Mouse (Mus musculus) embryo, embryonic 10 days (tissue): Measurements from ENCODE around the gene Itga5.
"Not testable (repeated sequence)": the region's sequence is repeated elsewhere in the genome, so short reads cannot be mapped to it uniquely, and the experiment has no call there.

Experiments used
- DNase-seq: peaks from one replicate; pipeline ENCODE4 v3.0.0-alpha.2; 2015; ENCODE audit warnings: low spot score

Itga5 gene

GRCm38 (mm10) chr15:103366376-103367149, at the start of gene Itga5:
Itga5 (minus strand) TSS chr15:103366763.
- peak; percentile 67 for DNase-seq

DNA sequence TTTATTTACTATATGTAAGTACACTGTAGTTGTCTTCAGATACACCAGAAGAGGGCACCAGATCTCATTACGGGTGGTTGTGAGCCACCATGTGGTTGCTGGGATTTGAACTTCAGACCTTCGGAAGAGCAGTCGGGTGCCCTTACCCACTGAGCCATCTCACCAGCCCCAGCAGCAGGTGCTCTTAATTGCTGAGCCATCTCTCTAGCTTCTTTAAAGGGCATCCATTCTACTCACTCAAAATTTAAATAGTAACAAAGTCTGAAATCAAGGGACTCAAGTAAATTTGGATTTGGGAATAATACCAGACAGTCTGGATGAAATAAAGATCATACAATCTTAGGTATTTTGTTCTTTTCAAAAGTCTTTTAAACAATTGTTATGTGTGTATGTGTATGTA, 39.0 kb upstream of the Itga5 start:
- DNase-seq: not testable (repeated sequence)

- no peak for DNase-seq
Observed at GRCm38 (mm10) chr15:103401361-103401760, 34.8 kb upstream of the Itga5 start.

- no peak for DNase-seq
Observed at GRCm38 (mm10) chr15:103393577-103393976, 27.0 kb upstream of the Itga5 start.

GRCm38 (mm10) chr15:103388556-103389145, 22.1 kb upstream of the Itga5 start:
- peak; percentile 62 for DNase-seq

- no peak for DNase-seq
Observed at GRCm38 (mm10) chr15:103383771-103384488, 17.4 kb upstream of the Itga5 start.

DNA sequence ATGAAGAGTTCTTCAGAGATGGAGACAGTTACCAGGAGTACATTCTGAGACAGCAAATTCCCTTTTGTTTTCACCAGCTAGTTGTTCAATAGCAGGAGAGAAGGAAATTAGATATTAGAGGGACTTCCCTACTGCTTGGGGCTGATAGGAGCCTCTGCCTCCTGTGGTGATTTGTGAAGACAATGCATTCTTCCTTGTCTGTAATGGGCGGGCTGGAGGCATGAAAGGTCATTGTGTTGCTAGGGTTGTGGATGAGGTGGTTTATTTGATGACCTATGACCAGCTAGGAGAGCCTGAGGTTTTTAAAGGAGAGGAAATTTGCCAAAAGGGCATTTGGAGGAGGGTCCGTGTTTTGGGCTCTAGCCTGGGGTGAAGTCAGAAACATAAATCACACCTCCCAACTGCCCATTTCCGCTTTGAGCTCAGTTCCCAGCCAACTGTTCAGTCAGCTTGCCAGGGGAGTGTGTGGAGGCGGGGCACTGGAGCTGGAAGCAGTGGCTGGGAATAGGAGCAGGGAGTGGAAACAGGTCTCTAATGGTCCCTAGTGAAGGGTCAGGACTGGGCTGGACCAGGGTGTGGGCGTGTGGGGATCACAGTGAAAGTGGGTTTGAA, 16.3 kb upstream of the Itga5 start:
- DNase-seq: peak; percentile 61

GRCm38 (mm10) chr15:103382075-103382474, 15.5 kb upstream of the Itga5 start:
- no peak for DNase-seq

DNA sequence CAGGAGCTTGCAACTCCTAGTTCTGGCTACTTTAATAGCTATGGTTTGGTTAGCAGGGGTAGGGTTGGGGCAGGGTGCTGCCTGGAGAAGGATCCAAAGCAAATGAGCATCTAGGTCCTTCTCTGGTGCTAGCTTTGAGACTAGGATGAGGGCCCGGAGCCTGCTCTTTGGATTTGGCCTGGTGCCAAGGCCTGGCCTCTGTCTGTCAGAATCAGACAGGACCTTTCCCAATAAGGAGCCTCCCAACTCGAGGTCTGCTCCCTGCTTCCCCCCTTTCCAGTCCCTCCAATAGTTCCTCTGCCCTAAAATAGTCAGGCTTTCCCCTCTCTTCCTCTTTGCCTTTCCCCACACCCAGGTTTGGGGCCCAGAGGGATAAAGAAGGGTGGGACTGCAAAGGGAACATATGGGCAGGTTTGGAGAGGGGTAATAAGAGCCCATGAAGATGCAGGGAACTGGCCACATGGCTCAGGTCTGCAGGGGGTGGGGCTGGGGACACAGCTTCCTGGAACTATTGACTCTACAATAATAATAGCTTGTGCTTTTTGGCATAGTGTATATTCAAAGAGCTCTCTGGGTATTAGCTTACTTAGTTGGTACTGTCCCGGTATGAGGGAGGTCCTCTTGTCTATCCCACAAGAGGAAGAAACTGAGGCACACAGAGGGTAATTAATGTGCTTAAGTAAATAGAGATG, 12.2 kb upstream of the Itga5 start:
- no peak for DNase-seq

DNA sequence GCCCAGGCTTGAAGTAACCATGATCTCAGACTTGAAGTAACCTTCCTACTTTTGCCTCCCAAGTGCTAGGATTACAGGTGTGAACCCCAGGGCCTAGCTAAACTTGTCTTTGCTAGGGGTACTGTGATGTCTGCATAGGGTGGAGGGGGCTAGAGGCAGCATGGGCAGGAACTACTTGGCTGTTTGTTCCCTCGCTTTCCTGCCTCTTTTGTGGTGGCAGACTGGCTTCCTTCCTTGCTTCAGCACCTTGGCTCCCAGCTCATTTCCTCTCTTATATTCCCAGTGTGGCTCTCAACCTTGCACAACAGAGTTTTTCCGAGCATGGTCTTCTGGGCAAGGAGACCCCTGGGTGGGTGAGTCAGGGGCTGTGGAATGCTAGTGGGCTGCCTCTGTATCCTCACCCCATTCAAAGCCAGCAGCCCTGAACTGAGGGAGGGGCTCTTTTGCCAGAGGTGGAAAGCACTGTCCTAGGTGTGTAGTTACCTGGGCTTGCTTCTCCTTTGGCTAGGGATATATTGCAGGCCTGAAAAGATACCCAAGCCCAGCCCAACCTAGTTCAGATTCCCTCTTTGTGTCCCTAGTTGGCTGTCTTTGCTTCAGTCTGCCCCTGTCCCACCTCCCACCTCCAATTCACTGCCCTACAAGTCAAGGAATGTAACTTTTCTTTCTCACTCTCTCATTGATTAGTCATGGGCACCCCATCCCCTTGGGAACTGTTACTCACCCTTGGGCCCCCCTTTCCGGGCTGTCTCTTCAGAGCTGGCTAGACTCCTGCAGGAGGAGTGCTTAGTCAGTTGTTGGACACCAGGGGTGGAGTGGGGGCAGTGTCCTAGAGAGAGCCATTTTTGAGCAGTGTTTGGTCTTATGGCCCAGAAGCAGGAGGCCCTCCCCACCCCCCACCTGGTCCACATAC, 11.4 kb upstream of the Itga5 start:
- DNase-seq: no peak

DNA sequence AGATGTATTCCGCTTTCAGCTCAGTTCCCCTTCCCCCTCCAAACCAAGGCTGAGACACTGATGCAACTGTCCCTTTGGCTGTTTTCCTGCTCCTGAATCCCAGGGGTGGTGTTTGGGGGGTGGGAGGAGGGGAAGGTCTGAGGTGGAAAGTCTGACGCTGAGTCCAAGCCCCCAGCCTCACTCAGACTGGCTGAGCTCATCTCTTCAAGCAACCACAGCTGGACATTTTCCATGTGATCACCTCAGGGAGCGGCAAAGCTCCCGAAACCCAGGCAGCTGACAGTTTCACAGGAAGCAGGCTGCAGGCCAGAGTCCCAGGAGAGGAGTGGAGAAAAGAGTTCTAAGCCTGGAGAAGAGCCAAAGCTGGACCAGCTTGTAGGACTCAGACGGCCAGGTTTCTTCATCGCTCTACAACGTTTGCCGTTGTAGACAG, 10.3 kb upstream of the Itga5 start:
- DNase-seq: no peak

- no peak for DNase-seq
Observed at GRCm38 (mm10) chr15:103375112-103375800, 8.7 kb upstream of the Itga5 start.

GRCm38 (mm10) chr15:103372461-103372860, 5.9 kb upstream of the Itga5 start:
- DNase-seq: no peak

DNA sequence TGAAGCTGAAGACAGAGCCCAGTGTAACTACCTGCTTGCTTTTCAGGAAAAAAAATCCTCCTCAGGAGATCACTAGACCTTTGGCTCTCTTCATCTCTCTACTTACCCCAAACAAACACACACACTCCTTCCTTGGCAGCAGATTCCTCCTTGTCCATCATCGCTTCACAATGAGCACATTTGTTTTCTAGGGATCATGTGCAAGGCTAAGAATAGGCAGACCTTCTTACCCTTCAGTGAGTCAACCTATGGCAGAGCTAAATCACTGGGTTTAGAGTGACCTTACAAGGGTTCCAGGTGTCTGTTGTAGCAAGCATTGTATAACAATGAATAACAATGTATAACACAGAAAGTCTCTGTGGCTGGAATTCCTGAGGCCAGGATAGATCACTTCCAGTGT, 5.2 kb upstream of the Itga5 start:
- no peak for DNase-seq

GRCm38 (mm10) chr15:103371208-103371607, 4.6 kb upstream of the Itga5 start:
- DNase-seq: peak; percentile 27

GRCm38 (mm10) chr15:103370462-103370861, 3.9 kb upstream of the Itga5 start:
- DNase-seq: no peak

DNA sequence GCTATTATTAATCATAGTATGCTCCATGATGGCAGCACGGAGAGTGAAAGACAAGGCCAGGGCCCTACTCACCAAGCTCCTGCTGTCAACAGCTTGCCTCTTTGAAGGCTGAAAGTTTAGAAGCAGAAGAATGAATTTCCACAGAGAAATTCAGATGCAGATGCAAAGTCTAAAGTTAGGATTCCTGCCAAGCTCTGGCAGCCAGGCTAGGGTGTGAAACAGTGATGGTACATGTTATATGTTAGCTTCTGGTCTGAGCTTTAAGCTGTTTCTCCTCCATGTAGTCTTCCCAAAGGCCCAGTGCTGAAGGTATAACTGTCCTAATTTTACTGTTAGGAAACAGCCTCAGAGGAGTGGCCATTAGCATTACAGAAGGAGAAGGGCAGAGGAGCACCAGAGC, 2.6 kb upstream of the Itga5 start:
- DNase-seq: no peak

GRCm38 (mm10) chr15:103368179-103368940, 1.8 kb upstream of the Itga5 start:
- no peak for DNase-seq
